Mouse (Mus musculus): ENCODE data around the gene Gjb1.

GRCm38 (mm10) chrX:101429976-101430375 is 53.8 kb downstream of the Gjb1 start:
- TF ChIP-seq POLR2A (IDR thresholded peaks at IDR 0.05; ENCODE audit: low read depth, low read length) (no peak), CTCF (IDR thresholded peaks at IDR 0.05; ENCODE audit: extremely low read depth, insufficient read length, insufficient replicate concordance, low read depth, low read length) (no peak)

Data from small intestine, adult 2 months (tissue).